Mouse (Mus musculus) stomach, postnatal 0 days (tissue): ENCODE results near the gene Asic3. TPM values are rescaled to one million over a fixed set of nuclear protein-coding genes. Genes with fewer than 3 reads are reported as not detected.

Experiments used
- ATAC-seq: fragments of 200-750 bp; cut with Nextera tagmentation; 2 replicates; pipeline ENCODE4 v1.8.0; 2017; ENCODE audit not compliant: low FRiP score, low TSS enrichment
- DNase-seq: peaks from one replicate; pipeline ENCODE4 v3.0.0-alpha.2; 2016; ENCODE audit warnings: low spot score
- H3K27ac ChIP-seq: fragments of 300-500 bp; sonication (generic); replicated peaks from 2 replicates; pipeline ENCODE4 v1.5.1; 2014; ENCODE audit warnings: mild to moderate bottlenecking, control low read depth
- H3K27me3 ChIP-seq: fragments of 300-500 bp; sonication (generic); 2 replicates; pipeline ENCODE4 v1.6.1; 2014; ENCODE audit warnings: low read length; ENCODE audit not compliant: control insufficient read depth, insufficient read depth
- H3K36me3 ChIP-seq: fragments of 300-500 bp; sonication (generic); 2 replicates; pipeline ENCODE4 v1.6.1; 2014; ENCODE audit warnings: low read length, mixed read lengths; ENCODE audit not compliant: control insufficient read depth, insufficient read depth
- H3K4me1 ChIP-seq: fragments of 300-500 bp; sonication (generic); replicated peaks from 2 replicates; pipeline ENCODE4 v1.6.1; 2014; ENCODE audit warnings: antibody characterized with exemption; ENCODE audit not compliant: control insufficient read depth, insufficient read depth
- H3K4me2 ChIP-seq: fragments of 300-500 bp; sonication (generic); replicated peaks from 2 replicates; pipeline ENCODE4 v1.6.1; 2014; ENCODE audit warnings: low read depth, mild to moderate bottlenecking, control low read depth, moderate library complexity
- H3K4me3 ChIP-seq: fragments of 300-500 bp; sonication (generic); 2 replicates; pipeline ENCODE4 v1.5.1; 2014; ENCODE audit warnings: low read depth, low read length, control low read depth
- H3K9ac ChIP-seq: fragments of 300-500 bp; sonication (generic); 2 replicates; pipeline ENCODE4 v1.6.1; 2014; ENCODE audit warnings: mild to moderate bottlenecking, low read length, control low read depth, mixed read lengths
- H3K9me3 ChIP-seq: fragments of 300-500 bp; sonication (generic); 2 replicates; pipeline ENCODE4 v1.6.1; 2016; ENCODE audit warnings: low read length; ENCODE audit not compliant: control insufficient read depth
- CTCF ChIP-seq: IDR thresholded peaks from 2 replicates; pipeline ENCODE4 v1.5.1; 2016; ENCODE audit warnings: antibody characterized with exemption, low read depth, mild to moderate bottlenecking, moderate library complexity
- EP300 ChIP-seq: optimal IDR thresholded peaks from 2 replicates; pipeline ENCODE3; 2016; ENCODE audit warnings: antibody characterized with exemption
- WGBS: fragments of 180-500 bp; shearing (Covaris S2); extraction: QIAGEN DNeasy Blood & Tissue Kit; methylation state at CpG from one replicate; pipeline ENCODE4 v1.1.7; 2014; 5-methylcytosine and 5-hydroxymethylcytosine counted together
- polyA plus RNA-seq: library from polyadenylated mRNA; unstranded; fragments of >200 nt; fragmentation: Nextera tagmentation; extraction: Ambion mirVana; gene quantifications from 2 replicates; pipeline ENCODE4 v1.2.1, GENCODE M21; 2015

Asic3 gene
- polyA plus RNA-seq, 1 experiment from 2014 or later: not detected

- Histone ChIP-seq H3K9ac (no peak overlapping the region), H3K4me1 (no peaks in the 10 kb centered on the region), H3K9me3 (no peaks in the 10 kb centered on the region), H3K27me3 (no peaks in the 10 kb centered on the region), H3K36me3 (no peaks in the 10 kb centered on the region), H3K4me2 (no peak overlapping the region), H3K4me3 (no peak overlapping the region), H3K27ac (no peak overlapping the region)
- ATAC-seq: no peak
- DNase-seq: no peak
- TF ChIP-seq CTCF: no peak
- TF ChIP-seq EP300: no peak
- WGBS: 78% methylated on average over 9 of the region's 9 CpGs
Observed at GRCm38 (mm10) chr5:24366426-24366825, 46.8 kb upstream of the Asic3 start.

DNA sequence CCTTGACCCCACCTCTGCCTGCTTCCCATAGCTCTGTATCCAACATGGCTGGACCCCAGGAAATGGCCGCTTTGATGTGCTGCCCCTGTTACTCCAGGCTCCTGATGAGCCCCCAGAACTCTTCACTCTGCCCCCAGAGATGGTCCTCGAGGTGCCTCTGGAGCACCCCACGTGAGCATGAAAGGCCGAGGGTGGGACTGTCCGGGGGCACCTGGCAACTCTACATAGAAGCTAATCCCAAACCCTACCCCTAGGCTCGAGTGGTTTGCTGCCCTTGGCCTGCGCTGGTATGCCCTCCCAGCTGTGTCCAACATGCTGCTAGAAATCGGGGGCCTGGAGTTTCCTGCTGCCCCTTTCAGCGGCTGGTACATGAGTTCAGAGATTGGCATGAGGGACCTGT, 43.4 kb upstream of the Asic3 start:
- no peak overlapping the region for H3K27ac ChIP-seq
- DNase-seq (no peak), ATAC-seq (no peak)
- H3K4me3 ChIP-seq: no peak overlapping the region
- H3K27me3 ChIP-seq: 0 out of 2 replicates have a peak, but pooled peaks cover 2% of the 10 kb centered on the region
- H3K9ac ChIP-seq: no peak overlapping the region
- no peaks in the 10 kb centered on the region; the same call in 1 of the 2 replicates for H3K4me1 ChIP-seq
- TF ChIP-seq EP300: no peak
- no peak for TF ChIP-seq CTCF
- no peak overlapping the region for H3K4me2 ChIP-seq
- no peaks in the 10 kb centered on the region for H3K9me3 ChIP-seq
- no peaks in the 10 kb centered on the region for H3K36me3 ChIP-seq
- 81% methylated on average over 9 of the region's 9 CpGs for WGBS

GRCm38 (mm10) chr5:24373807-24374206, 39.4 kb upstream of the Asic3 start:
- WGBS: 67% methylated on average over 5 of the region's 5 CpGs
- Histone ChIP-seq H3K9ac (no peak overlapping the region), H3K36me3 (no peaks in the 10 kb centered on the region), H3K9me3 (no peaks in the 10 kb centered on the region), H3K27me3 (0 out of 2 replicates have a peak, but pooled peaks cover 2% of the 10 kb centered on the region), H3K4me2 (no peak overlapping the region), H3K4me1 (no peaks in the 10 kb centered on the region; the same call in 1 of the 2 replicates), H3K27ac (no peak overlapping the region), H3K4me3 (no peak overlapping the region)
- ATAC-seq: no peak
- DNase-seq: no peak
- no peak for TF ChIP-seq CTCF

GRCm38 (mm10) chr5:24374216-24374615, 39.0 kb upstream of the Asic3 start:
- Histone ChIP-seq H3K4me1 (no peaks in the 10 kb centered on the region; the same call in 1 of the 2 replicates), H3K36me3 (no peaks in the 10 kb centered on the region), H3K27me3 (0 out of 2 replicates have a peak, but pooled peaks cover 2% of the 10 kb centered on the region), H3K27ac (no peak overlapping the region), H3K9me3 (no peaks in the 10 kb centered on the region), H3K4me3 (no peak overlapping the region), H3K9ac (no peak overlapping the region), H3K4me2 (no peak overlapping the region)
- ATAC-seq: no peak
- DNase-seq: no peak
- TF ChIP-seq EP300: no peak
- no peak for TF ChIP-seq CTCF
- 10% methylated on average over 6 of the region's 6 CpGs for WGBS

- H3K36me3 ChIP-seq: no peaks in the 10 kb centered on the region
- ATAC-seq (no peak), DNase-seq (no peak)
- no peak overlapping the region for H3K9ac ChIP-seq
- TF ChIP-seq EP300: no peak
- no peak for TF ChIP-seq CTCF
- H3K27me3 ChIP-seq: 0 out of 2 replicates have a peak, but pooled peaks cover 2% of the 10 kb centered on the region
- H3K27ac ChIP-seq: no peak overlapping the region
- WGBS: 44% methylated on average over 7 of the region's 7 CpGs
- no peaks in the 10 kb centered on the region; the same call in 1 of the 2 replicates for H3K4me1 ChIP-seq
- no peaks in the 10 kb centered on the region for H3K9me3 ChIP-seq
- H3K4me2 ChIP-seq: no peak overlapping the region
- no peak overlapping the region for H3K4me3 ChIP-seq
Observed at GRCm38 (mm10) chr5:24374666-24375328, 38.4 kb upstream of the Asic3 start.

DNA sequence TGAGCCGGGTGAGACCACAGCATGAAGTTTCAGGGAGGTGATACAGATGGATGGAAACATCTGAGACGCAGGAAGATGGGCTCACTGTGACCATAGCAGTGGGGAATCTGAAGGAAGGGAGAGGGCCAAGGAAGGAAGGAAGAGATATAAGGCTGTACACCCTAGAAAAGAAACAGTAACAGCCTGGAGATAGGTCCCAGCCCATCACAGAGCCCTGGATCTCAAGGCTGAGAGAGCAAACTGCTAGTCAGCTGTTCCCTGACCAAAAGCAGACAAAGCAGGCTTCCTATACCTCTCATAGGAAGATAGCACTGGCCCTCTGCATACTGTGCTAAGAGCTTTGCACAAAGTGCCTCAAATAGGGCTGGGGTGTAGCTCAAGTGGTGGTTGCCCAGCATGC, 34.5 kb upstream of the Asic3 start:
- no peak overlapping the region for H3K27ac ChIP-seq
- H3K4me1 ChIP-seq: peaks cover under 1% of the 10 kb centered on the region; the same call in 1 of the 2 replicates
- no peak overlapping the region for H3K4me2 ChIP-seq
- no peaks in the 10 kb centered on the region for H3K36me3 ChIP-seq
- no peak overlapping the region for H3K4me3 ChIP-seq
- ATAC-seq (no peak), DNase-seq (no peak)
- H3K9ac ChIP-seq: no peak overlapping the region
- H3K27me3 ChIP-seq: no peaks in the 10 kb centered on the region
- TF ChIP-seq EP300 (no peak), CTCF (no peak)
- 86% methylated on average over 2 of the region's 2 CpGs for WGBS
- H3K9me3 ChIP-seq: no peaks in the 10 kb centered on the region
